ENCODE assay signal across 8 mouse cellular contexts in the genomic region with DNA sequence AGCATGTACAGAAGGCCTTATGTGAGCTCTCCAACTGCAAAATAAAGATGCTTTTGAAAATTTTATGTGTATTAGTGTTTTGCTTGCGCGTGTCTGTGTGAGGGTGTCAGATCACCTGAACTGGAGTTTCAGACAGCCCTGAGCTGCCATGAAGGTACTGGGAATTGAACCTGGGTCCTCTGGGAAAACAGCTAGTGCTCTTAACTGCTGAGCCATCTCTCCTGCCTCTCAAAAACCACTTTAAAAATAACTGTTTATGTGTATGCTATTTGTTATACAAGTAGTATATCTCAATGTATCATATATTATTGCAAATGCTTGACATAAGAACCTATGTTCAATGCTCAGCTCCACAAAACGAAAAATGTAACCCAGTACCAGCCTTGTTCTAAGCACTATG. TPM values are rescaled to one million over a fixed set of nuclear protein-coding genes. Genes with fewer than 3 reads are reported as not detected.
DNase-seq lines count a peak whose midpoint lies in the region; ATAC-seq and TF ChIP-seq lines count a peak whose summit lies in the region.

No protein-coding gene starts in this region.

- H3K36me3 ChIP-seq in midbrain, embryonic 11.5 days (ENCODE audit: control insufficient read depth, insufficient read depth, low read length): peaks cover 8% of the 10 kb centered on the region; the same call in 1 of the 2 replicates
- H3K36me3 ChIP-seq in midbrain, postnatal 0 days (ENCODE audit: insufficient read depth, low read length): peaks cover 27% of the 10 kb centered on the region
- peaks cover 35% of the 10 kb centered on the region for H3K36me3 ChIP-seq in limb, embryonic 12.5 days
- H3K36me3 ChIP-seq in stomach, embryonic 15.5 days: peaks cover 18% of the 10 kb centered on the region

- no peak for DNase-seq in gastrocnemius, adult 2 months
- no peak for DNase-seq in gastrocnemius, postnatal 4 days (ENCODE audit: low spot score in 2 of 2)
- DNase-seq in midbrain, embryonic 11.5 days (ENCODE audit: low spot score, missing footprints): peak; percentile 68
- no peak for DNase-seq in midbrain, postnatal 0 days (ENCODE audit: low spot score)
- no peak for DNase-seq in left cerebral cortex, adult 18-20 months (ENCODE audit: low spot score in 2 of 2)

- H3K9ac ChIP-seq in midbrain, embryonic 11.5 days (ENCODE audit: low read length): no peak overlapping the region
- H3K9ac ChIP-seq in midbrain, postnatal 0 days (replicated peaks; ENCODE audit: low read length, poor library complexity, severe bottlenecking): no peak overlapping the region
- H3K9ac ChIP-seq in limb, embryonic 12.5 days (replicated peaks): no peak overlapping the region
- no peak overlapping the region for H3K9ac ChIP-seq in stomach, embryonic 15.5 days

- H3K27ac ChIP-seq in gastrocnemius, adult 2 months: peak overlapping the region; percentile 99
- no peak overlapping the region for H3K27ac ChIP-seq in midbrain, embryonic 11.5 days (ENCODE audit: low read depth, low read length)
- no peak overlapping the region for H3K27ac ChIP-seq in midbrain, postnatal 0 days (ENCODE audit: low read depth, low read length)
- H3K27ac ChIP-seq in limb, embryonic 12.5 days: no peak overlapping the region
- H3K27ac ChIP-seq in stomach, embryonic 15.5 days: no peak overlapping the region

- no peaks in the 10 kb centered on the region for H3K27me3 ChIP-seq in midbrain, embryonic 11.5 days (ENCODE audit: control insufficient read depth, insufficient read depth, low read length)
- H3K27me3 ChIP-seq in midbrain, postnatal 0 days (ENCODE audit: insufficient read depth, low read length): no peaks in the 10 kb centered on the region
- H3K27me3 ChIP-seq in limb, embryonic 12.5 days: no peaks in the 10 kb centered on the region
- no peaks in the 10 kb centered on the region for H3K27me3 ChIP-seq in stomach, embryonic 15.5 days (replicated peaks)

- H3K9me3 ChIP-seq in midbrain, embryonic 11.5 days (ENCODE audit: control insufficient read depth, low read length): no peaks in the 10 kb centered on the region
- H3K9me3 ChIP-seq in midbrain, postnatal 0 days (ENCODE audit: low read length): no peaks in the 10 kb centered on the region
- H3K9me3 ChIP-seq in limb, embryonic 12.5 days: no peaks in the 10 kb centered on the region
- H3K9me3 ChIP-seq in stomach, embryonic 15.5 days: no peaks in the 10 kb centered on the region

- TF ChIP-seq CTCF in gastrocnemius, adult 2 months (IDR thresholded peaks at IDR 0.05): no peak
- no peak for TF ChIP-seq CTCF in midbrain, postnatal 0 days (IDR thresholded peaks at IDR 0.05)

- WGBS in midbrain, embryonic 11.5 days: 77% methylated on average over 3 of the region's 3 CpGs
- WGBS in midbrain, postnatal 0 days: 76% methylated on average over 3 of the region's 3 CpGs
- WGBS in limb, embryonic 12.5 days: 67% methylated on average over 3 of the region's 3 CpGs
- WGBS in stomach, embryonic 15.5 days: 62% methylated on average over 3 of the region's 3 CpGs

- intact Hi-C loops in gastrocnemius, adult 2 months (cut with DNase I): loop anchor here (2.0 kb wide), 1 partner anchor 36 kb away; no protein-coding TSS in a partner anchor

- peak overlapping the region; percentile 66 for H3K4me2 ChIP-seq in midbrain, embryonic 11.5 days
- H3K4me2 ChIP-seq in midbrain, postnatal 0 days (ENCODE audit: low read depth, low read length, poor library complexity, severe bottlenecking): no peak overlapping the region
- peak overlapping the region; percentile 64 for H3K4me2 ChIP-seq in limb, embryonic 12.5 days
- peak overlapping the region; percentile 82 for H3K4me2 ChIP-seq in stomach, embryonic 15.5 days

- ATAC-seq in midbrain, embryonic 11.5 days (ENCODE audit: low FRiP score): no peak
- ATAC-seq in midbrain, postnatal 0 days (ENCODE audit: low FRiP score): no peak
- no peak for ATAC-seq in limb, embryonic 12.5 days (ENCODE audit: insufficient number of reproducible peaks, insufficient read depth, low FRiP score, low TSS enrichment, low read depth)
- ATAC-seq in stomach, embryonic 15.5 days (ENCODE audit: insufficient read depth, low FRiP score, low read depth): no peak
- ATAC-seq in activated CD4-positive, CD25-positive, alpha-beta regulatory T cell, adult 4 months: no peak

- H3K4me3 ChIP-seq in gastrocnemius, adult 2 months: peak overlapping the region; percentile 90
- H3K4me3 ChIP-seq in midbrain, embryonic 11.5 days (ENCODE audit: low read depth, low read length): no peak overlapping the region
- H3K4me3 ChIP-seq in midbrain, postnatal 0 days (ENCODE audit: low read depth, low read length): no peak overlapping the region; the same call in 1 of the 2 replicates
- no peak overlapping the region; the same call in 1 of the 2 replicates for H3K4me3 ChIP-seq in limb, embryonic 12.5 days (replicated peaks)
- peak overlapping the region; percentile 94; the same call in 1 of the 2 replicates for H3K4me3 ChIP-seq in stomach, embryonic 15.5 days (replicated peaks)

- peaks cover 8% of the 10 kb centered on the region for H3K4me1 ChIP-seq in midbrain, embryonic 11.5 days (ENCODE audit: control insufficient read depth, insufficient read depth, low read length)
- peaks cover 8% of the 10 kb centered on the region; the same call in 1 of the 2 replicates for H3K4me1 ChIP-seq in midbrain, postnatal 0 days (ENCODE audit: insufficient read depth, low read length)
- H3K4me1 ChIP-seq in limb, embryonic 12.5 days (replicated peaks): peaks cover 18% of the 10 kb centered on the region
- peaks cover 14% of the 10 kb centered on the region for H3K4me1 ChIP-seq in stomach, embryonic 15.5 days

RNA-seq across cellular contexts. Expression of gene Akap8l, which starts 0.9 kb away (rescaled TPM):
- total RNA-seq in gastrocnemius, adult 2 months (2021): 10 to 100 TPM; 34.5 to 43.4 TPM
- total RNA-seq in gastrocnemius, postnatal 4 days (2021): 10 to 100 TPM; 36.7 to 50.5 TPM
- polyA plus RNA-seq in midbrain, embryonic 11.5 days (2014; fragmentation: Nextera tagmentation; extraction: Ambion mirVana): 67.1 and 67.4 TPM in 2 replicates
- 69.9 and 83.6 TPM in 2 replicates for total RNA-seq in midbrain, postnatal 0 days (2014; rRNA removed)
- polyA plus RNA-seq in midbrain, postnatal 0 days (2015; fragmentation: Nextera tagmentation; extraction: Ambion mirVana): 113 and 117 TPM in 2 replicates
- 112 and 120 TPM in 2 replicates for polyA plus RNA-seq in limb, embryonic 12.5 days (2016; fragmentation: Nextera tagmentation; extraction: Ambion mirVana)
- polyA plus RNA-seq in stomach, embryonic 15.5 days (2015; fragmentation: Nextera tagmentation; extraction: Ambion mirVana): 83.5 and 91.1 TPM in 2 replicates
- polyA plus RNA-seq in activated CD4-positive, CD25-positive, alpha-beta regulatory T cell, adult 4 months (2017; shearing (Covaris generic)): 10 to 100 TPM; 43.6 to 50.5 TPM
- 100 to 1,000 TPM; 183 to 219 TPM for total RNA-seq in left cerebral cortex, adult 18-20 months (2021)

RNA-seq across cellular contexts. Expression of gene Akap8, which starts 30.2 kb away (rescaled TPM):
- total RNA-seq in gastrocnemius, adult 2 months (2021): 10 to 100 TPM; 33.2 to 40.2 TPM
- total RNA-seq in gastrocnemius, postnatal 4 days (2021): 10 to 100 TPM; 50.8 to 75.1 TPM
- polyA plus RNA-seq in midbrain, embryonic 11.5 days (2014; fragmentation: Nextera tagmentation; extraction: Ambion mirVana): 53.0 and 55.4 TPM in 2 replicates
- total RNA-seq in midbrain, postnatal 0 days (2014; rRNA removed): 96.5 and 131 TPM in 2 replicates
- polyA plus RNA-seq in midbrain, postnatal 0 days (2015; fragmentation: Nextera tagmentation; extraction: Ambion mirVana): 66.8 and 81.1 TPM in 2 replicates
- polyA plus RNA-seq in limb, embryonic 12.5 days (2016; fragmentation: Nextera tagmentation; extraction: Ambion mirVana): 151 and 153 TPM in 2 replicates
- polyA plus RNA-seq in stomach, embryonic 15.5 days (2015; fragmentation: Nextera tagmentation; extraction: Ambion mirVana): 86.1 and 98.3 TPM in 2 replicates
- polyA plus RNA-seq in activated CD4-positive, CD25-positive, alpha-beta regulatory T cell, adult 4 months (2017; shearing (Covaris generic)): 100 to 1,000 TPM; 117 to 118 TPM
- 10 to 100 TPM; 81.2 to 87.6 TPM for total RNA-seq in left cerebral cortex, adult 18-20 months (2021)

RNA-seq across cellular contexts. Expression of gene Wiz, which starts 38.0 kb away (rescaled TPM):
- total RNA-seq in gastrocnemius, adult 2 months (2021): 10 to 100 TPM; 13.0 to 13.7 TPM
- 10 to 100 TPM; 32.6 to 34.3 TPM for total RNA-seq in gastrocnemius, postnatal 4 days (2021)
- polyA plus RNA-seq in midbrain, embryonic 11.5 days (2014; fragmentation: Nextera tagmentation; extraction: Ambion mirVana): 33.7 and 36.9 TPM in 2 replicates
- total RNA-seq in midbrain, postnatal 0 days (2014; rRNA removed): 53.9 and 68.0 TPM in 2 replicates
- polyA plus RNA-seq in midbrain, postnatal 0 days (2015; fragmentation: Nextera tagmentation; extraction: Ambion mirVana): 40.8 and 41.3 TPM in 2 replicates
- polyA plus RNA-seq in limb, embryonic 12.5 days (2016; fragmentation: Nextera tagmentation; extraction: Ambion mirVana): 30.0 and 37.3 TPM in 2 replicates
- 26.2 and 31.2 TPM in 2 replicates for polyA plus RNA-seq in stomach, embryonic 15.5 days (2015; fragmentation: Nextera tagmentation; extraction: Ambion mirVana)
- polyA plus RNA-seq in activated CD4-positive, CD25-positive, alpha-beta regulatory T cell, adult 4 months (2017; shearing (Covaris generic)): 10 to 100 TPM; 11.9 TPM
- total RNA-seq in left cerebral cortex, adult 18-20 months (2021): 10 to 100 TPM; 46.0 to 47.9 TPM

RNA-seq across cellular contexts. Expression of gene Rasal3, which starts 52.1 kb away (rescaled TPM):
- total RNA-seq in gastrocnemius, adult 2 months (2021): under 1 TPM; 0.06 to 0.31 TPM
- total RNA-seq in gastrocnemius, postnatal 4 days (2021): 1 to 10 TPM in 1 of 2 experiments, under 1 TPM in 1; 0.47 to 1.5 TPM
- polyA plus RNA-seq in midbrain, embryonic 11.5 days (2014; fragmentation: Nextera tagmentation; extraction: Ambion mirVana): 0.52 and 0.70 TPM in 2 replicates
- 3.8 and 4.6 TPM in 2 replicates for total RNA-seq in midbrain, postnatal 0 days (2014; rRNA removed)
- 0.63 and 0.80 TPM in 2 replicates for polyA plus RNA-seq in midbrain, postnatal 0 days (2015; fragmentation: Nextera tagmentation; extraction: Ambion mirVana)
- polyA plus RNA-seq in limb, embryonic 12.5 days (2016; fragmentation: Nextera tagmentation; extraction: Ambion mirVana): 0.87 and 1.1 TPM in 2 replicates
- polyA plus RNA-seq in stomach, embryonic 15.5 days (2015; fragmentation: Nextera tagmentation; extraction: Ambion mirVana): 2.1 TPM in 2 replicates
- polyA plus RNA-seq in activated CD4-positive, CD25-positive, alpha-beta regulatory T cell, adult 4 months (2017; shearing (Covaris generic)): 100 to 1,000 TPM; 123 to 158 TPM
- total RNA-seq in left cerebral cortex, adult 18-20 months (2021): 1 to 10 TPM; 3.3 to 4.6 TPM

Comparison
In these comparisons a context has a peak if more than half of its experiments do, and no peak if none do; other contexts are left out.
1. H3K4me3 ChIP-seq: peak in gastrocnemius, adult 2 months (single experiment) and stomach, embryonic 15.5 days (single experiment); none in midbrain, embryonic 11.5 days (single experiment), midbrain, postnatal 0 days (single experiment) and limb, embryonic 12.5 days (single experiment).